Mouse (Mus musculus) kidney, embryonic 14.5 days (tissue): ENCODE measurements around the gene Rab6b. TPM values are rescaled to one million over a fixed set of nuclear protein-coding genes. Genes with fewer than 3 reads are reported as not detected.

Experiments
- ATAC-seq: fragments of 200-750 bp; cut with Nextera tagmentation; 2 replicates; pipeline ENCODE4 v1.8.0; 2017; ENCODE audit warnings: moderate number of reproducible peaks, mild to moderate bottlenecking, moderate TSS enrichment, moderate library complexity; ENCODE audit not compliant: low FRiP score, low TSS enrichment
- H3K27ac ChIP-seq: fragments of 300-500 bp; sonication (generic); 2 replicates; pipeline ENCODE4 v1.5.1; 2014; ENCODE audit warnings: low read depth, mild to moderate bottlenecking, low read length, moderate library complexity, mixed read lengths
- H3K27me3 ChIP-seq: fragments of 300-500 bp; sonication (generic); 2 replicates; pipeline ENCODE4 v1.6.1; 2014; ENCODE audit warnings: mild to moderate bottlenecking, low read length; ENCODE audit not compliant: control insufficient read depth, insufficient read depth
- H3K36me3 ChIP-seq: fragments of 300-500 bp; sonication (generic); 2 replicates; pipeline ENCODE4 v1.6.1; 2014; ENCODE audit warnings: low read length, mixed read lengths; ENCODE audit not compliant: control insufficient read depth, insufficient read depth
- H3K4me1 ChIP-seq: fragments of 300-500 bp; sonication (generic); 2 replicates; pipeline ENCODE4 v1.6.1; 2014; ENCODE audit warnings: low read length, mixed read lengths; ENCODE audit not compliant: control insufficient read depth, insufficient read depth
- H3K4me2 ChIP-seq: fragments of 300-500 bp; sonication (generic); replicated peaks from 2 replicates; pipeline ENCODE4 v1.6.1; 2014; ENCODE audit warnings: low read depth, mild to moderate bottlenecking, low read length
- H3K4me3 ChIP-seq: fragments of 300-500 bp; sonication (generic); 2 replicates; pipeline ENCODE4 v1.5.1; 2014; ENCODE audit warnings: mild to moderate bottlenecking, low read length
- H3K9ac ChIP-seq: fragments of 300-500 bp; sonication (generic); 2 replicates; pipeline ENCODE4 v1.6.1; 2014; ENCODE audit warnings: low read depth, mild to moderate bottlenecking, low read length, moderate library complexity
- H3K9me3 ChIP-seq: fragments of 300-500 bp; sonication (generic); 2 replicates; pipeline ENCODE4 v1.6.1; 2016; ENCODE audit warnings: low read length; ENCODE audit not compliant: control insufficient read depth
- WGBS: fragments of 180-500 bp; shearing (Covaris S2); extraction: QIAGEN DNeasy Blood & Tissue Kit; methylation state at CpG from one replicate; pipeline ENCODE4 v1.1.7; 2014; 5-methylcytosine and 5-hydroxymethylcytosine counted together
- polyA plus RNA-seq: library from polyadenylated mRNA; unstranded; fragments of >200 nt; fragmentation: Nextera tagmentation; extraction: Ambion mirVana; gene quantifications from 2 replicates; pipeline ENCODE4 v1.2.1, GENCODE M21; 2014

Rab6b gene
- polyA plus RNA-seq, 1 experiment from 2014 or later: 3.5 TPM

GRCm38 (mm10) chr9:103113351-103113750 lies 1.8 kb downstream of the Rab6b start:
- no peaks in the 10 kb centered on the region for H3K36me3 ChIP-seq
- peaks cover 50% of the 10 kb centered on the region for H3K27me3 ChIP-seq
- no peak overlapping the region for H3K9ac ChIP-seq
- no peak overlapping the region for H3K27ac ChIP-seq
- WGBS: 27% methylated on average over 11 of the region's 11 CpGs
- no peak for ATAC-seq
- no peak overlapping the region for H3K4me3 ChIP-seq
- H3K4me2 ChIP-seq: peak overlapping the region; percentile 99
- H3K4me1 ChIP-seq: peaks cover 13% of the 10 kb centered on the region; the same call in 1 of the 2 replicates
- H3K9me3 ChIP-seq: no peaks in the 10 kb centered on the region

- peaks cover 13% of the 10 kb centered on the region; the same call in 1 of the 2 replicates for H3K4me1 ChIP-seq
- no peak for ATAC-seq
- H3K36me3 ChIP-seq: no peaks in the 10 kb centered on the region
- no peak overlapping the region for H3K27ac ChIP-seq
- H3K9ac ChIP-seq: no peak overlapping the region
- no peak overlapping the region for H3K4me2 ChIP-seq
- H3K4me3 ChIP-seq: no peak overlapping the region
- peaks cover 50% of the 10 kb centered on the region for H3K27me3 ChIP-seq
- H3K9me3 ChIP-seq: no peaks in the 10 kb centered on the region
- WGBS: 76% methylated on average over 8 of the region's 8 CpGs
Measured at GRCm38 (mm10) chr9:103114326-103114725, 2.7 kb downstream of the Rab6b start.

- no peak for ATAC-seq
- 91% methylated on average over 13 of the region's 13 CpGs for WGBS
- H3K36me3 ChIP-seq: no peaks in the 10 kb centered on the region
- H3K9ac ChIP-seq: no peak overlapping the region
- no peak overlapping the region for H3K27ac ChIP-seq
- no peaks in the 10 kb centered on the region for H3K9me3 ChIP-seq
- no peak overlapping the region for H3K4me2 ChIP-seq
- H3K4me3 ChIP-seq: no peak overlapping the region
- H3K4me1 ChIP-seq: peaks cover 13% of the 10 kb centered on the region; the same call in 1 of the 2 replicates
- peaks cover 46% of the 10 kb centered on the region for H3K27me3 ChIP-seq
Measured at GRCm38 (mm10) chr9:103114901-103115300, 3.3 kb downstream of the Rab6b start.

GRCm38 (mm10) chr9:103116941-103117340 lies 5.4 kb downstream of the Rab6b start:
- H3K9me3 ChIP-seq: no peaks in the 10 kb centered on the region
- peaks cover 30% of the 10 kb centered on the region for H3K27me3 ChIP-seq
- 78% methylated on average over 4 of the region's 4 CpGs for WGBS
- H3K4me2 ChIP-seq: no peak overlapping the region
- H3K36me3 ChIP-seq: no peaks in the 10 kb centered on the region
- no peak overlapping the region for H3K4me3 ChIP-seq
- peaks cover 8% of the 10 kb centered on the region; the same call in 1 of the 2 replicates for H3K4me1 ChIP-seq
- H3K27ac ChIP-seq: no peak overlapping the region
- ATAC-seq: no peak
- no peak overlapping the region for H3K9ac ChIP-seq

GRCm38 (mm10) chr9:103117495-103117894 lies 5.9 kb downstream of the Rab6b start:
- 0 out of 2 replicates have a peak, but pooled peaks cover 8% of the 10 kb centered on the region for H3K4me1 ChIP-seq
- WGBS: 80% methylated on average over 5 of the region's 5 CpGs
- no peaks in the 10 kb centered on the region for H3K9me3 ChIP-seq

GRCm38 (mm10) chr9:103117951-103118350 lies 6.4 kb downstream of the Rab6b start:
- 0 out of 2 replicates have a peak, but pooled peaks cover 7% of the 10 kb centered on the region for H3K4me1 ChIP-seq
- H3K4me2 ChIP-seq: no peak overlapping the region
- no peak overlapping the region for H3K9ac ChIP-seq
- no peak overlapping the region for H3K4me3 ChIP-seq
- H3K9me3 ChIP-seq: no peaks in the 10 kb centered on the region
- no peak for ATAC-seq
- 91% methylated on average over 8 of the region's 8 CpGs for WGBS
- peaks cover 20% of the 10 kb centered on the region for H3K27me3 ChIP-seq
- H3K36me3 ChIP-seq: no peaks in the 10 kb centered on the region
- H3K27ac ChIP-seq: no peak overlapping the region

More at GRCm38 (mm10) chr9:103117495-103117894, 5.9 kb downstream of the Rab6b start:
- Histone ChIP-seq H3K27me3 (peaks cover 24% of the 10 kb centered on the region), H3K4me3 (no peak overlapping the region), H3K27ac (no peak overlapping the region), H3K36me3 (no peaks in the 10 kb centered on the region), H3K4me2 (no peak overlapping the region), H3K9ac (no peak overlapping the region)
- ATAC-seq: no peak

GRCm38 (mm10) chr9:103118651-103119275 lies 7.2 kb downstream of the Rab6b start:
- no peak overlapping the region for H3K4me2 ChIP-seq
- H3K27ac ChIP-seq: no peak overlapping the region
- H3K9me3 ChIP-seq: no peaks in the 10 kb centered on the region
- no peak overlapping the region for H3K9ac ChIP-seq
- whole genome bisulfite sequencing: 82% methylated on average over 5 of the region's 5 CpGs
- no peak for ATAC-seq
- no peaks in the 10 kb centered on the region for H3K36me3 ChIP-seq
- H3K4me3 ChIP-seq: no peak overlapping the region
- peaks cover 12% of the 10 kb centered on the region for H3K27me3 ChIP-seq
- no peaks in the 10 kb centered on the region for H3K4me1 ChIP-seq

GRCm38 (mm10) chr9:103119781-103120180 lies 8.2 kb downstream of the Rab6b start:
- no peak overlapping the region for H3K4me2 ChIP-seq
- ATAC-seq: no peak
- no peaks in the 10 kb centered on the region for H3K4me1 ChIP-seq
- no peak overlapping the region for H3K4me3 ChIP-seq
- no peaks in the 10 kb centered on the region for H3K36me3 ChIP-seq
- peaks cover 3% of the 10 kb centered on the region; the same call in 1 of the 2 replicates for H3K27me3 ChIP-seq
- H3K9me3 ChIP-seq: no peaks in the 10 kb centered on the region
- 89% methylated on average over 9 of the region's 9 CpGs for WGBS
- H3K9ac ChIP-seq: no peak overlapping the region
- H3K27ac ChIP-seq: no peak overlapping the region

- no peak overlapping the region for H3K9ac ChIP-seq
- H3K4me1 ChIP-seq: no peaks in the 10 kb centered on the region
- H3K4me3 ChIP-seq: no peak overlapping the region
- H3K36me3 ChIP-seq: no peaks in the 10 kb centered on the region
- no peak for ATAC-seq
- H3K27me3 ChIP-seq: no peaks in the 10 kb centered on the region
- H3K4me2 ChIP-seq: no peak overlapping the region
- H3K27ac ChIP-seq: no peak overlapping the region
- WGBS: 66% methylated on average over 2 of the region's 2 CpGs
- H3K9me3 ChIP-seq: no peaks in the 10 kb centered on the region
Measured at GRCm38 (mm10) chr9:103120231-103120630, 8.6 kb downstream of the Rab6b start.
